Mouse (Mus musculus) intestine, embryonic 15.5 days (tissue): ENCODE results near the gene Tex22. TPM values are rescaled to one million over a fixed set of nuclear protein-coding genes. Genes with fewer than 3 reads are reported as not detected.
A peak's percentile ranks its signal among the peaks of the same experiment; 100 is the strongest.

Source experiments
- ATAC-seq: fragments of 200-750 bp; cut with Nextera tagmentation; 2 replicates; pipeline ENCODE4 v1.8.0; 2017; ENCODE audit warnings: moderate TSS enrichment, moderate library complexity
- H3K27ac ChIP-seq: fragments of 300-500 bp; sonication (generic); 2 replicates; pipeline ENCODE4 v1.5.1; 2015; ENCODE audit warnings: mild to moderate bottlenecking, inconsistent platforms
- H3K27me3 ChIP-seq: fragments of 300-500 bp; sonication (generic); replicated peaks from 2 replicates; pipeline ENCODE4 v1.6.1; 2015; ENCODE audit warnings: inconsistent platforms
- H3K36me3 ChIP-seq: fragments of 300-500 bp; sonication (generic); 2 replicates; pipeline ENCODE4 v1.6.1; 2015; ENCODE audit warnings: inconsistent platforms
- H3K4me1 ChIP-seq: fragments of 300-500 bp; sonication (generic); replicated peaks from 2 replicates; pipeline ENCODE4 v1.6.1; 2015; ENCODE audit warnings: inconsistent platforms
- H3K4me2 ChIP-seq: fragments of 300-500 bp; sonication (generic); replicated peaks from 2 replicates; pipeline ENCODE4 v1.6.1; 2015; ENCODE audit warnings: mild to moderate bottlenecking, inconsistent platforms
- H3K4me3 ChIP-seq: fragments of 300-500 bp; sonication (generic); replicated peaks from 2 replicates; pipeline ENCODE4 v1.5.1; 2015; ENCODE audit warnings: inconsistent platforms
- H3K9ac ChIP-seq: fragments of 300-500 bp; sonication (generic); 2 replicates; pipeline ENCODE4 v1.6.1; 2015; ENCODE audit warnings: inconsistent platforms
- H3K9me3 ChIP-seq: fragments of 300-500 bp; sonication (generic); 2 replicates; pipeline ENCODE4 v1.6.1; 2016; ENCODE audit warnings: inconsistent platforms
- WGBS: fragments of 180-500 bp; shearing (Covaris S2); methylation state at CpG from one replicate; pipeline ENCODE4 v1.1.7; 2015; 5-methylcytosine and 5-hydroxymethylcytosine counted together
- polyA plus RNA-seq: library from polyadenylated mRNA; unstranded; fragments of >200 nt; fragmentation: Nextera tagmentation; extraction: Ambion mirVana; gene quantifications from 2 replicates; pipeline ENCODE4 v1.2.1, GENCODE M21; 2015

The Tex22 gene
- polyA plus RNA-seq, 1 experiment from 2014 or later = not detected

DNA sequence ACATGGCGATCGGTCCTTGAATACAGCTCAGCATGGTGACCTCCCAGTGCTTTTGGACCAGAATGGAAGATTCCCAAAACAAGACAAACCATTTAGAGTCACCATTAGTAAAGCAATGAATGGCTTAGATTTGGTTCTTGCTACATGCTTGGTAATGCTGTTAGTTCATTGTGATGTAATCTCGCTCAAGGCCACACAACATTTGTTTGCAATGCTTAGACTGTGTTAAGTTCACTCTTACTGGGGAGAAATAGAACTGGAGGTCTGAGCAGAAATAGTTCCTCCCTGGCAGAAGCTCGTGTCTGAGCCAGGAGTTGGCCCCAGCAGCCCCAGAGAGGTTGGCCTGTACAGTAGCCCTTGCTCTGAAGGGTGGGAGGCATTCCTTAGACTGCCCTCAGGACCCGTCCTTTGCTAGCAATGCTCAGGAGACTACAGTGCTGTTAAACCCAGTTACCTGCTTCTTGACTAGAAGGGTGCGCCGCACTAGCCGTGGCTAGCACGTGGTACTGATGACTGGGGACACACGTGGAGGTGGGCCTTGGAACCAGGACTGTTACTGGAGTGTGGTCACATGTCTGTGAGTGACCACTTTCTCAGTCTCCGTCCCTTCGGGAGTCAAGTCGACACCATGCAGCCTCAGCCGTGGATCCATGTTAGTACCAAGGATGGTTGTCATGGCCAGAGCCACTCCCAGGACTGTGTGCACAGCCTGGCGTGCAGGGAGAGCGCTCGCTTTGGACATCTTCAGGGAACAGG, 34.4 kb downstream of the Tex22 start:
- no peak overlapping the region for H3K9ac ChIP-seq
- no peaks in the 10 kb centered on the region for H3K9me3 ChIP-seq
- H3K36me3 ChIP-seq = peaks cover 7% of the 10 kb centered on the region; the same call in 1 of the 2 replicates
- H3K4me1 ChIP-seq = peaks cover 3% of the 10 kb centered on the region; the same call in 1 of the 2 replicates
- 84% methylated on average over 17 of the region's 17 CpGs for WGBS
- no peak overlapping the region for H3K4me3 ChIP-seq
- no peak overlapping the region for H3K27ac ChIP-seq
- no peaks in the 10 kb centered on the region for H3K27me3 ChIP-seq
- no peak overlapping the region for H3K4me2 ChIP-seq
- no peak for ATAC-seq

DNA sequence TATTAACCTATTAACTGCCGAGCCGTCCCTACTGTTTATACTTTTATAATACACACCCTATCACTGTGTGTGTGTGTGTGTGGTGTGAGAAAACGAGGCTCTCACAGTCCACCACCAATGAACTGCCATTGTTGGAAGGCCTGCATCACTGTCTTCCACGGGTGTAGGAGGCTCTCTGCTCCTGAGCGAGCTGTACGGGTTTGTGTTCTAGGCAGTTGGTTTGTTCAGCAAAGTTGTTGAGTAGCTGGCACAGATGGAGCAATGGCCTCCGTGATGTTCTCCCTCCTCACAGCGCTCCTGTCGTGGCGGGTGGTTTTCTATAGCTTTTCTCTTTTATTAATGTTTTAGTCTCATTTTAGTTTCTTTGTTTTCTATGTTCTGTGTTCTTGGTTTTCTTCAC, 35.5 kb downstream of the Tex22 start:
- Histone ChIP-seq H3K27ac (no peak overlapping the region), H3K4me2 (no peak overlapping the region), H3K9ac (no peak overlapping the region), H3K9me3 (no peaks in the 10 kb centered on the region), H3K27me3 (no peaks in the 10 kb centered on the region), H3K4me1 (no peaks in the 10 kb centered on the region), H3K4me3 (no peak overlapping the region), H3K36me3 (peaks cover 15% of the 10 kb centered on the region; the same call in 1 of the 2 replicates)
- 86% methylated on average over 10 of the region's 10 CpGs for WGBS
- ATAC-seq = no peak

DNA sequence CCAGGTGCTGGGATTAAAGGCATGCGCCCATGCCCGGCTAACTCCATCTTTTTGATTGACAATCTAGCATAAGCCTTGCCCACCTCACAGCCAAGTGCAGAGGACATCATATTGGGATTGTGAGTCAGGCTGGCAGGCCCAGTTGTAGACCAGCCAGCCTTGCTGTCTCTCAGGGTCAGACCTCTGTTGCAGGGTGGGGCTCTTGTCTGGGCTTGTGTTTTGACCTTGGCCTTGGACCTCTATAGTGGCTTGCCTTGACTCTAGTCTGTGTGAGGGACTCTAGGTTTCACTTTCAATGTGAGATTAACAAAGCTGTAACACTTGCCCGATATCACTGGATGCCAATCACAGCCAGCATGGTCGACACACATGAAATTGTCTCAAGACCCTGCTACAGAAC, 39.8 kb downstream of the Tex22 start:
- no peaks in the 10 kb centered on the region for H3K9me3 ChIP-seq
- no peak overlapping the region for H3K4me3 ChIP-seq
- peak; percentile 20; the same call in 1 of the 2 replicates for ATAC-seq
- H3K27ac ChIP-seq = no peak overlapping the region
- H3K9ac ChIP-seq = no peak overlapping the region
- no peaks in the 10 kb centered on the region for H3K27me3 ChIP-seq
- WGBS = 79% methylated on average over 4 of the region's 4 CpGs
- H3K4me1 ChIP-seq = no peaks in the 10 kb centered on the region
- peaks cover 39% of the 10 kb centered on the region for H3K36me3 ChIP-seq
- no peak overlapping the region for H3K4me2 ChIP-seq

DNA sequence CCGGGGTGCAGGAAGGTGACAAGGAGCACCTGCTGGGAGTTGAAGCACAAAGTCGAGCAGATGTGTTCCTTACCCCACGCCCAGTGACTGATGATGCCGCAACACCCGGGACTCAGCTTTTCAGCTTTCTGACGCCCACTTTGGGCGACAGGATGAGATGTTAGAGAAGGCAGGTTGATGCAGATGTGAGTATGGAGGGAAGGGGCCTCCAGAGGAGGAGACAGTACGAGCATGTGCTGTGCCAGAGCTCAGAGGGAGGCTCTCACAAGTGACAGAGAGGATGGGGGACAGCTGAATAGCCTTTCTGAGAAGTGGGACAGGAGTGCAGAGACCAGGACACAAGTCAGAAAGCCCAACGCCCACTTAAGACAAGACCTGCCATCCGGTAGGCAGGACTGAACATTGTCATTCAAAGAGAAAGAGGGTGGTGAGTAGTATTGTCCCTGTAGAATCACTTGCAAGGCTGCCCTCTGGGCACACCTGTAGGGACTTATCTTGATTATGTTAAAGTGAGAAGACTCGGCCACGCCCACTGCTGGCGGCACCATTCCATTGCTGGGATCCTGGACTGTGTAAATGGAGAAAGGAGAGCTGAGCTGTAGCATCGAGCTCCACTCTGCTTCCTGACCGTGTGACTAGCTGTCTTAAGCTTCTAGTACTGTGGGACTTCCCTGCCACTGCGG, 40.7 kb downstream of the Tex22 start:
- H3K27ac ChIP-seq = no peak overlapping the region
- no peaks in the 10 kb centered on the region for H3K27me3 ChIP-seq
- no peak for ATAC-seq
- peaks cover 41% of the 10 kb centered on the region for H3K36me3 ChIP-seq
- no peak overlapping the region for H3K4me3 ChIP-seq
- no peaks in the 10 kb centered on the region for H3K4me1 ChIP-seq
- WGBS = 74% methylated on average over 16 of the region's 16 CpGs
- H3K9ac ChIP-seq = no peak overlapping the region
- no peak overlapping the region for H3K4me2 ChIP-seq
- H3K9me3 ChIP-seq = no peaks in the 10 kb centered on the region

DNA sequence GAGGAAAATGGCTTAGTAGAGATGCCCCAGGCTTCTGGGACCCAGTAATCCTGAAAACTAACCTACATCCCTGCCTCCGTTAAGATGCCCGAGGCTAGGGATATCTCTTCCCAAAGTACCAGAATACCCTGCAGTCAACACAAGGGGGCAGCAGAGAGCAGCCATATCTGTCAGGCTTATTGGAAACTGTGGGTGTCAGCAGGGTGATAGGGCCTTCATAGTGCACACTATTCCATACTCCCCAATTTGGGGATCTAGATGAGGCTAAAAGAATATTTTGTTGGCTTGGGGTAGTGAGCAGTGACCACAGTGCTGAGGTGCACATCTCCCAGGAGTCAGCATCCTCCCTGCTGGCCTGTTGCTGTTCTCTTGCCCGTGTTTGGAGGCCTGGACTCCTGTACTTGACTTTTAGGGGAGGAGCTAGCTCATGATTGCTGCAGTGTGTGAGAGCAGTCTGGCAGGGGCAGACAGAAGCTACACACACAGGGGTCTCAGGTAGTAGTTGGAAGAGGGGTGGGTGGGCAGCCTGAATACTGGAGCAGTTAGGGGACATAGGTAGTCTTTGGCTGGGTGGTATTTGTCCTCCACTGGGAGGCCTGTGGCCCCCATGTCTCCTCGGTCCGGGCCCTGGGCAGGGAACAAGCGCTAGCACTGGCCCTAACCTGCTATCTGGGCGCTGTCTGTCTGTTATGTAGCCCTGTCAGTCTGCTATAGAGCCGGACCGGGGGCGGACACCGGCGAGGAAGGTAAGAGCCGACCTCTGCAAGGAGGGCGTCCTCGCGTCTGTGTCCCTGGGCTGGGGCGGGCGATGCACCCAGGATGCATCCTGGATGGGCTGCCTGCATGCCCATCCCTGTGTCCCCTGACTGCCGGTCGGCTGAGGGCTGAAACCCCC, 45.5 kb downstream of the Tex22 start:
- ATAC-seq = peak; percentile 81
- peaks cover 64% of the 10 kb centered on the region for H3K36me3 ChIP-seq
- WGBS = 88% methylated on average over 20 of the region's 20 CpGs

DNA sequence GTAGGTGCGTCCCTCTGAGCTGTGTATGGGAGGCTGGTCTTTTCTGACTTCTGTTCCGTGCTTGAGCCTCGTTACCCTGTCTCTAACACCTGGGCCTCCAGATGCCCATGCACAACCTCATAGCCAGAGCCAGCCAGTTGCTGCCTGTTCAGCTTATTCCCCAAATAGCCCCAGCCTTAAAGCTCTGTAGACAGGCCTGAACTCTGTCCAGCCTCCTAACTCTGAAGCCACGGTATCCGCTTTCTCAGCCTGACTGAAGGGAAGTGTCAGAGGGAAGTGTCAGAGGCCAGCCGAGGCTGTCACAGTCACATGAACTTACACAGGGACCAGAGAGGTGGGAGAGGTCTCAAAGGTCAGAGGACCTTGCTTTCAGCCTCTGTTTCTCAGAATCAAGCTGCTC, 50.4 kb downstream of the Tex22 start:
- 80% methylated on average over 6 of the region's 6 CpGs for WGBS
- Histone ChIP-seq H3K36me3 (peaks cover 75% of the 10 kb centered on the region), H3K27ac (no peak overlapping the region), H3K9me3 (no peaks in the 10 kb centered on the region), H3K4me1 (no peaks in the 10 kb centered on the region), H3K9ac (no peak overlapping the region), H3K27me3 (no peaks in the 10 kb centered on the region), H3K4me3 (no peak overlapping the region), H3K4me2 (no peak overlapping the region)
- no peak for ATAC-seq

More for the DNA sequence above, 45.5 kb downstream of the Tex22 start:
- Histone ChIP-seq H3K27ac (no peak overlapping the region), H3K9ac (no peak overlapping the region), H3K9me3 (no peaks in the 10 kb centered on the region), H3K4me3 (no peak overlapping the region), H3K4me2 (no peak overlapping the region), H3K27me3 (no peaks in the 10 kb centered on the region), H3K4me1 (no peaks in the 10 kb centered on the region)

DNA sequence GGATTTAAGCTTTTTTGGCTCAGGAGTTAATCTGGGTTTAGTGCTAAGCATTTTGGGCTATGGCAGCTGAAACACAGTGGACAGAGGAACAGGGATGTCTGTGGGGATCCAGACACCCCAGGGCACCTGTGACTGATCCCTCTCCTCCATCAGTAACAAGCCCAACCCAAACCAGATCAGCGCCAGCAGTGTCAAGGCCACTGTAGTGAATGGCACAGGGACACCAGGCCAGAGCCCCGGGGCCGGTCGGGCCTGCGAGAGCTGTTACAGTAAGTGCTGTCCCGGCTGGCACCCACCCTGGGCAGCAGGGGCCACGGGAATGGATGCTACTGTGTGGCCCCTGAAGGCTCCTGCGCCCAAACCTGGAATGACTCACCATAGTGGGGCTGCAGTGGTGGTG, 56.4 kb downstream of the Tex22 start:
- no peaks in the 10 kb centered on the region for H3K9me3 ChIP-seq
- ATAC-seq = no peak
- peaks cover 70% of the 10 kb centered on the region for H3K36me3 ChIP-seq
- H3K27me3 ChIP-seq = no peaks in the 10 kb centered on the region
- H3K9ac ChIP-seq = no peak overlapping the region
- no peak overlapping the region for H3K4me2 ChIP-seq
- H3K4me3 ChIP-seq = no peak overlapping the region
- H3K27ac ChIP-seq = no peak overlapping the region
- H3K4me1 ChIP-seq = 0 out of 2 replicates have a peak, but pooled peaks cover 11% of the 10 kb centered on the region
- WGBS = 93% methylated on average over 8 of the region's 8 CpGs

DNA sequence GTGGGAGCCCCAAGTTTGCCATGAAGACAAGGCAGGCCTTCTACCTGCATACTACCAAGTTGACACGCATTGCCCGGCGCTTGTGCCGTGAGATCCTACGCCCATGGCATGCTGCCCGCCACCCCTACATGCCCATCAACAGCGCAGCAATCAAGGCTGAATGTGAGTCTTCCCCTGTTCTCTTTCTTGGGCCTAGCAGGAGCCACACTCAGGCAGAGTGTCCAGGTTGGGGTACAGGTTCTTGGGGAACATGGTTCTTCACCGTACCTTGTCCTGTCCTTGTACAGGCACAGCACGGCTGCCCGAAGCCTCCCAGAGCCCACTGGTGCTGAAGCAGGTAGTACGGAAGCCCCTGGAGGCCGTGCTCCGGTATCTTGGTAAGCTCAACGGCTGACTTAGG, 57.3 kb downstream of the Tex22 start:
- no peak for ATAC-seq
- WGBS = 96% methylated on average over 14 of the region's 14 CpGs
- Histone ChIP-seq H3K9ac (no peak overlapping the region), H3K27ac (no peak overlapping the region), H3K4me2 (no peak overlapping the region), H3K27me3 (no peaks in the 10 kb centered on the region), H3K9me3 (no peaks in the 10 kb centered on the region), H3K36me3 (peaks cover 79% of the 10 kb centered on the region), H3K4me3 (no peak overlapping the region), H3K4me1 (0 out of 2 replicates have a peak, but pooled peaks cover 11% of the 10 kb centered on the region)

DNA sequence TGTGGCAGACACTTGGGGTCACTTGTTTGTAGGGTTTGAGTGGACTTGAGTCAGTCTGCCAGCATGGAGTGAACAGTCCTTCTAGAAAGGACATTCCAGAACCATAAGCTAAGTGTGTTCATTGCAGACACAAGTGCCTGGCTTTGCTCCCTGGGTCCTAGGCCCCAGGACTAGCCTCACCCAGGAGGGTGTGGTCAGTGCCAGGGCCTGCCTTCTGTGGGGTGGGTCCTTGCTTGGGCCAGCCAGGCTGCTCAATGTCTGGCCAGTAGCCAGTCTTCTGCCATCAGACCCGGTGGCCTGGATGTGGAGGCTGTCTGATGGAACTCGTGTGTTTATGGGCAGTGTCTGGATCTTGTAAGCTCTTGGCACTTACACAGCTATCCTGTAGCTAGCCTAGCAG, 58.3 kb downstream of the Tex22 start:
- WGBS = 40% methylated on average over 2 of the region's 2 CpGs
- no peak overlapping the region for H3K9ac ChIP-seq
- peak; percentile 74 for ATAC-seq
- no peak overlapping the region for H3K27ac ChIP-seq
- peaks cover 77% of the 10 kb centered on the region for H3K36me3 ChIP-seq
- 0 out of 2 replicates have a peak, but pooled peaks cover 11% of the 10 kb centered on the region for H3K4me1 ChIP-seq
- no peaks in the 10 kb centered on the region for H3K9me3 ChIP-seq
- no peaks in the 10 kb centered on the region for H3K27me3 ChIP-seq
- no peak overlapping the region for H3K4me2 ChIP-seq
- H3K4me3 ChIP-seq = no peak overlapping the region

DNA sequence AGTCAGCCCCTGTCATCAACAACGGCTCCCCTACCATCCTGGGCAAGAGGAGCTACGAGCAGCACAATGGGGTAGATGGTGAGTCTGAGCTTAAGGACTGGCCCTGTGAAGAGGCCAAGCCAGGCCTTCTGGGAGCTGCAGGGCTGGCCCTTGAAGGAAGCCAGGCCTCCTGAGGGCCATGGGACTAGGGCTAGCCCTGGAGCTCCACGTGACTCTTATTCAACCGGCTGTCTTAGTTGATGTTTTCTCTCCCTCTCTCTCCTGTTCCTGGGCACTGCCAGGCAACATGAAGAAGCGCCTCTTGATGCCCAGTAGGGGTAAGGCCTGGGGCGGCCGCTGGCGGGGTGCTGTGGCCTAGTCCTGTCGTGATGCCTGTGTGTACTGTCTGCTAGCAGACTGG, 59.0 kb downstream of the Tex22 start:
- Histone ChIP-seq H3K4me3 (no peak overlapping the region), H3K9me3 (no peaks in the 10 kb centered on the region), H3K36me3 (peaks cover 74% of the 10 kb centered on the region), H3K4me2 (no peak overlapping the region), H3K27ac (0 out of 2 replicates have a peak overlapping the region, but pooled peaks have one; percentile 6), H3K27me3 (no peaks in the 10 kb centered on the region), H3K4me1 (0 out of 2 replicates have a peak, but pooled peaks cover 11% of the 10 kb centered on the region), H3K9ac (no peak overlapping the region)
- ATAC-seq = no peak
- WGBS = 86% methylated on average over 9 of the region's 9 CpGs

DNA sequence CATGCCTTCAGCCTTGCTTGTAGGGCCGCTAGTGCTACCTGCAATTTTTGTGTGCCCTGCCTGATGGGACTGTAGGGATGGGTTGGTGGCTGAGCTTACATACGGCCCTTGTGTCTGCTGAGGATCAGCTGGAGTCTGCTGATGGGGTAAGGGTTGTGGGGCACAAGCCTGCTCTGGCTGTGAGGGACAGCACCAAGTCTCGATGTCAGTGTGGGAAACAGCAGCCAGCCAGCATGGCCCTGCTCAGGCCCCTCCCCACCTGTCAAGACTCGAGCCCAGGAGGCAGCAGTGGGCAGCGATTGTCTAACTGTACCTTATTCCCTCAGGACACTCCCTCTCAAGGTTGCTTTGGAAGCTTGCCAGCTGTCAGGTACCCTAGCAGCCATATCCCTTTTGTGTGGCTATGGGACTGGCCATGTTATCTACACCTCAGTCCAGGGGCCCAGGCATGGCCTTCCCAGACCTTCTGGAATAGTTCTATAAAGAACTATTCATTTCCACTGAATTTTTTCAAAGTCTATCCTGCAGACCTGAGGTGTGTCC, 59.6 kb downstream of the Tex22 start:
- no peaks in the 10 kb centered on the region for H3K9me3 ChIP-seq
- H3K4me1 ChIP-seq = peaks cover 15% of the 10 kb centered on the region
- ATAC-seq = peak; percentile 14; the same call in 1 of the 2 replicates
- no peak overlapping the region for H3K9ac ChIP-seq
- no peaks in the 10 kb centered on the region for H3K27me3 ChIP-seq
- H3K36me3 ChIP-seq = peaks cover 68% of the 10 kb centered on the region
- H3K27ac ChIP-seq = no peak overlapping the region
- no peak overlapping the region for H3K4me3 ChIP-seq
- 72% methylated on average over 5 of the region's 5 CpGs for WGBS
- H3K4me2 ChIP-seq = no peak overlapping the region

DNA sequence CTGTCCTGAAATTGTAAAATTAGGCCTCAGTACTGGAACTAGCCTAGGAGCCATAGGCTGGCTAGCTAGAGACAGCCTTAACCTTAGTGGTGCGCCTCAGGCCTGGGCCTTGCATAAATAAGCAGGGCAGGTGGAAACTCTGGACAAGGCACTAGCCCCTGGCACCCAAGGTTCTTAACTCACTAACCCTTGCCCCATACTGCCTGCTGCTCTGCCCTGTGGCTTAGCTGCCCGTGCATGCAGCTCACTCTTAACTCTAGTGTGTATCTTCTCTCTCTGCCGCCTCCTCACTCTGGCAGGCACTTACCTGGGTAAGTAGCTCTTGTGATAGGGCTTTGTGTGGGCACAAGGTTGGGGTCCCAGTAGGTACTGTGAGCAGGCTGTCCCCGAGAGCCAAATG, 60.2 kb downstream of the Tex22 start:
- Histone ChIP-seq H3K4me3 (no peak overlapping the region), H3K9ac (no peak overlapping the region), H3K36me3 (peaks cover 62% of the 10 kb centered on the region), H3K27ac (no peak overlapping the region), H3K4me2 (no peak overlapping the region), H3K9me3 (no peaks in the 10 kb centered on the region), H3K27me3 (no peaks in the 10 kb centered on the region), H3K4me1 (peaks cover 20% of the 10 kb centered on the region)
- ATAC-seq = no peak
- WGBS = 88% methylated on average over 4 of the region's 4 CpGs
